Mouse (Mus musculus) MEL (cell line): ENCODE results near the gene F10. TPM values are rescaled to one million over a fixed set of nuclear protein-coding genes. Genes with fewer than 3 reads are reported as not detected.
A peak's percentile ranks its signal among the peaks of the same experiment; 100 is the strongest.

Source experiments
- DNase-seq: peaks from one replicate; pipeline ENCODE4 v3.0.0; 2011; ENCODE audit warnings: low read depth, low spot score
- H3K27ac ChIP-seq: 2 replicates; pipeline ENCODE4 v1.5.1; 2012; ENCODE audit warnings: low read depth, mild to moderate bottlenecking, control low read depth, low read length, moderate library complexity; ENCODE audit not compliant: control insufficient read depth
- H3K27me3 ChIP-seq, 2 experiments: fragments of 150-350 bp in 1 of 2; sonication (generic) in 1 of 2; 2 replicates each; pipeline ENCODE4 v1.6.1; 2012; ENCODE audit warnings: low read length in 2 of 2, mild to moderate bottlenecking in 2 of 2, improper control_type of control experiment in 1 of 2, moderate library complexity in 1 of 2; ENCODE audit not compliant: insufficient read depth in 2 of 2, control insufficient read depth in 1 of 2
- H3K36me3 ChIP-seq, 2 experiments: 2 replicates each; pipeline ENCODE4 v1.6.1; 2012 to 2014; ENCODE audit warnings: low read length in 2 of 2, improper control_type of control experiment in 1 of 2, inconsistent platforms in 1 of 2, mild to moderate bottlenecking in 1 of 2; ENCODE audit not compliant: insufficient read depth in 2 of 2, control insufficient read depth in 1 of 2
- H3K4me1 ChIP-seq, 2 experiments: fragments of 150-350 bp in 1 of 2; sonication (generic) in 1 of 2; 2 replicates each; pipeline ENCODE4 v1.6.1; 2012; ENCODE audit warnings: low read length in 2 of 2, improper control_type of control experiment in 1 of 2, mild to moderate bottlenecking in 1 of 2; ENCODE audit not compliant: insufficient read depth in 2 of 2, control insufficient read depth in 1 of 2
- H3K4me3 ChIP-seq, 2 experiments: fragments of 150-350 bp in 1 of 2; sonication (generic) in 1 of 2; 2 replicates each; pipeline ENCODE4 v1.5.1; 2012; ENCODE audit warnings: low read depth in 2 of 2, low read length in 2 of 2, mild to moderate bottlenecking in 2 of 2, moderate library complexity in 2 of 2, control low read depth in 1 of 2, improper control_type of control experiment in 1 of 2; ENCODE audit not compliant: control insufficient read depth in 1 of 2, insufficient read depth in 1 of 2
- H3K79me2 ChIP-seq: 2 replicates; pipeline ENCODE4 v1.6.1; 2012; ENCODE audit warnings: mild to moderate bottlenecking, low read length, moderate library complexity; ENCODE audit not compliant: control insufficient read depth, poor library complexity, insufficient read depth
- H3K9ac ChIP-seq: 2 replicates; pipeline ENCODE4 v1.6.1; 2012; ENCODE audit warnings: low read depth, mild to moderate bottlenecking, control low read depth, low read length, moderate library complexity; ENCODE audit not compliant: control insufficient read depth, poor library complexity, severe bottlenecking
- H3K9me3 ChIP-seq: fragments of 150-350 bp; sonication (generic); replicated peaks from 2 replicates; pipeline ENCODE4 v1.6.1; 2012; ENCODE audit warnings: mild to moderate bottlenecking, low read length, improper control_type of control experiment, moderate library complexity; ENCODE audit not compliant: insufficient read depth
- CHD1 ChIP-seq: IDR thresholded peaks from 2 replicates; pipeline ENCODE4 v1.6.1; 2012; ENCODE audit warnings: low read depth, mild to moderate bottlenecking, inconsistent platforms, low read length, improper control_type of control experiment
- CHD2 ChIP-seq: IDR thresholded peaks from 2 replicates; pipeline ENCODE4 v1.6.1; 2011; ENCODE audit warnings: low read length, improper control_type of control experiment
- CTCF ChIP-seq, 3 experiments: IDR thresholded peaks in 2 of 3; conservative IDR thresholded peaks in 1 of 3; 2 replicates each; pipeline ENCODE4 v1.5.1; 2011 to 2012; ENCODE audit warnings: low read length in 3 of 3, low read depth in 2 of 3, mild to moderate bottlenecking in 2 of 3, improper control_type of control experiment in 1 of 3, inconsistent platforms in 1 of 3, mixed read lengths in 1 of 3, moderate library complexity in 1 of 3; ENCODE audit not compliant: control insufficient read depth in 1 of 3, insufficient read depth in 1 of 3, poor library complexity in 1 of 3, severe bottlenecking in 1 of 3
- E2F4 ChIP-seq: IDR thresholded peaks from 2 replicates; pipeline ENCODE4 v1.6.1; 2011; ENCODE audit warnings: low read depth, low read length, improper control_type of control experiment, borderline replicate concordance
- ELF1 ChIP-seq: IDR thresholded peaks from 2 replicates; pipeline ENCODE4 v1.6.1; 2014; ENCODE audit warnings: low read depth, mild to moderate bottlenecking, inconsistent platforms, low read length, improper control_type of control experiment, moderate library complexity
- ETS1 ChIP-seq: IDR thresholded peaks from 2 replicates; pipeline ENCODE4 v1.6.1; 2012; ENCODE audit warnings: low read depth, mild to moderate bottlenecking, inconsistent platforms, low read length, improper control_type of control experiment, moderate library complexity
- GABPA ChIP-seq: IDR thresholded peaks from 2 replicates; pipeline ENCODE4 v1.6.1; 2012; ENCODE audit warnings: low read depth, mild to moderate bottlenecking, inconsistent platforms, low read length, improper control_type of control experiment, moderate library complexity
- HCFC1 ChIP-seq: IDR thresholded peaks from 2 replicates; pipeline ENCODE4 v1.6.1; 2012; ENCODE audit warnings: low read depth, mild to moderate bottlenecking, inconsistent platforms, low read length, improper control_type of control experiment, moderate library complexity
- JUND ChIP-seq: IDR thresholded peaks from 2 replicates; pipeline ENCODE4 v1.6.1; 2011; ENCODE audit warnings: low read depth, mild to moderate bottlenecking, improper control_type of control experiment, low read length
- KAT2A ChIP-seq: conservative IDR thresholded peaks from 2 replicates; pipeline ENCODE4 v1.6.1; 2012; ENCODE audit warnings: low read depth, low read length, improper control_type of control experiment, inconsistent platforms
- MAZ ChIP-seq: IDR thresholded peaks from 2 replicates; pipeline ENCODE4 v1.6.1; 2012; ENCODE audit warnings: low read depth, mild to moderate bottlenecking, inconsistent platforms, low read length, improper control_type of control experiment
- MXI1 ChIP-seq: IDR thresholded peaks from 2 replicates; pipeline ENCODE4 v1.6.1; 2011; ENCODE audit warnings: mild to moderate bottlenecking, low read depth, low read length, improper control_type of control experiment
- MYB ChIP-seq: IDR thresholded peaks from 2 replicates; pipeline ENCODE4 v1.6.1; 2011; ENCODE audit warnings: mild to moderate bottlenecking, low read depth, low read length, improper control_type of control experiment
- MYC ChIP-seq: IDR thresholded peaks from 2 replicates; pipeline ENCODE4 v1.6.1; 2011; ENCODE audit warnings: low read depth, mild to moderate bottlenecking, low read length, improper control_type of control experiment, moderate library complexity
- NELFE ChIP-seq: IDR thresholded peaks from 2 replicates; pipeline ENCODE4 v1.6.1; 2011; ENCODE audit warnings: low read depth, low read length, improper control_type of control experiment
- NRF1 ChIP-seq: IDR thresholded peaks from 2 replicates; pipeline ENCODE4 v1.6.1; 2014; ENCODE audit warnings: low read depth, mild to moderate bottlenecking, inconsistent platforms, low read length, improper control_type of control experiment, moderate library complexity; ENCODE audit not compliant: poor library complexity, insufficient read depth, severe bottlenecking
- POLR2A ChIP-seq, 2 experiments: IDR thresholded peaks; 2 replicates each; pipeline ENCODE4 v1.6.1; 2011 to 2012; ENCODE audit warnings: low read length in 2 of 2, mild to moderate bottlenecking in 2 of 2, control low read depth in 1 of 2, improper control_type of control experiment in 1 of 2, low read depth in 1 of 2, moderate library complexity in 1 of 2; ENCODE audit not compliant: control insufficient read depth in 1 of 2, insufficient read depth in 1 of 2, poor library complexity in 1 of 2
- POLR2AphosphoS2 ChIP-seq: IDR thresholded peaks from 2 replicates; pipeline ENCODE4 v1.6.1; 2011; ENCODE audit warnings: low read length, improper control_type of control experiment
- POLR2AphosphoS5 ChIP-seq: IDR thresholded peaks from 2 replicates; pipeline ENCODE4 v1.6.1; 2012; ENCODE audit warnings: low read depth, borderline replicate concordance, mild to moderate bottlenecking, inconsistent platforms, low read length, moderate library complexity, mixed read lengths
- RAD21 ChIP-seq: IDR thresholded peaks from 2 replicates; pipeline ENCODE4 v1.6.1; 2011; ENCODE audit warnings: mild to moderate bottlenecking, low read depth, low read length, improper control_type of control experiment
- SIN3A ChIP-seq: IDR thresholded peaks from 2 replicates; pipeline ENCODE4 v1.6.1; 2012; ENCODE audit warnings: low read length, improper control_type of control experiment, inconsistent platforms
- SMC3 ChIP-seq: IDR thresholded peaks from 2 replicates; pipeline ENCODE4 v1.6.1; 2011; ENCODE audit warnings: low read depth, low read length, improper control_type of control experiment
- TAL1 ChIP-seq: IDR thresholded peaks from 2 replicates; pipeline ENCODE4 v1.6.1; 2012; ENCODE audit warnings: mild to moderate bottlenecking, inconsistent platforms, low read length, moderate library complexity, mixed read lengths
- TBP ChIP-seq: IDR thresholded peaks from 2 replicates; pipeline ENCODE4 v1.8.0; 2011; ENCODE audit warnings: low read depth, low read length, improper control_type of control experiment
- TCF12 ChIP-seq: IDR thresholded peaks from 2 replicates; pipeline ENCODE4 v1.6.1; 2014; ENCODE audit warnings: low read depth, mild to moderate bottlenecking, inconsistent platforms, low read length, improper control_type of control experiment, moderate library complexity
- UBTF ChIP-seq: IDR thresholded peaks from 2 replicates; pipeline ENCODE4 v1.6.1; 2012; ENCODE audit warnings: low read depth, mild to moderate bottlenecking, inconsistent platforms, low read length, improper control_type of control experiment, moderate library complexity, borderline replicate concordance; ENCODE audit not compliant: insufficient read depth
- USF1 ChIP-seq: IDR thresholded peaks from 2 replicates; pipeline ENCODE4 v1.6.1; 2014; ENCODE audit warnings: low read depth, mild to moderate bottlenecking, inconsistent platforms, low read length, improper control_type of control experiment, moderate library complexity
- USF2 ChIP-seq, 2 experiments: IDR thresholded peaks; 2 replicates each; pipeline ENCODE4 v1.6.1; 2011 to 2012; ENCODE audit warnings: improper control_type of control experiment in 2 of 2, low read length in 2 of 2, borderline replicate concordance in 1 of 2, inconsistent platforms in 1 of 2, low read depth in 1 of 2, mild to moderate bottlenecking in 1 of 2; ENCODE audit not compliant: insufficient read depth in 1 of 2
- ZKSCAN1 ChIP-seq: IDR thresholded peaks from 2 replicates; pipeline ENCODE4 v1.6.1; 2012; ENCODE audit warnings: low read depth, mild to moderate bottlenecking, inconsistent platforms, low read length, improper control_type of control experiment, moderate library complexity
- ZMIZ1 ChIP-seq: IDR thresholded peaks from 2 replicates; pipeline ENCODE4 v1.6.1; 2012; ENCODE audit warnings: low read depth, mild to moderate bottlenecking, inconsistent platforms, low read length, improper control_type of control experiment, moderate library complexity
- polyA plus RNA-seq, 2 experiments: library from polyadenylated mRNA; stranded (reverse) in 1 of 2; unstranded in 1 of 2; fragments of >175 nt in 1 of 2; fragments of >200 nt in 1 of 2; gene quantifications; 2 replicates each; pipeline versions ENCODE4 v1.2.1 to v1.2.4; 2012; ENCODE audit warnings: low replicate concordance in 2 of 2, low read depth in 1 of 2; ENCODE audit not compliant: insufficient read length in 2 of 2, insufficient read depth in 1 of 2, missing spikeins in 1 of 2
- total RNA-seq: library from RNA; depleted of rRNA; stranded (reverse); fragments of 300-350 nt; gene quantifications from 2 replicates; pipeline ENCODE4 v1.2.3, GENCODE M21; 2012

F10 gene
- total and polyA plus RNA-seq, 3 experiments, result 0.03 to 0.04 TPM; not detected in 1

- no peak overlapping the region for H3K27ac ChIP-seq
- no peaks in the 10 kb centered on the region for H3K79me2 ChIP-seq
- no peak for DNase-seq
- TF ChIP-seq TBP (no peak), MAZ (no peak), RAD21 (no peak), SIN3A (no peak), USF1 (no peak), ZMIZ1 (no peak), TAL1 (no peak), NRF1 (no peak), SMC3 (no peak), USF2 (IDR thresholded peaks at IDR 0.05; ENCODE audit: borderline replicate concordance in 1 of 2, insufficient read depth in 1 of 2, low read depth in 1 of 2, low read length in 2 of 2) (no peak), NELFE (no peak)
- peaks cover 0 to 13% of the 10 kb centered on the region in 2 experiments; a peak in 2 of 4 replicates for H3K36me3 ChIP-seq
- H3K27me3 ChIP-seq, result no peaks in the 10 kb centered on the region
- no peak overlapping the region for H3K9ac ChIP-seq
- no peak overlapping the region for H3K4me3 ChIP-seq
- H3K9me3 ChIP-seq, result no peaks in the 10 kb centered on the region
- H3K4me1 ChIP-seq, result no peaks in the 10 kb centered on the region
Measured at GRCm38 (mm10) chr8:13077542-13077941, 40.4 kb downstream of the F10 start.

GRCm38 (mm10) chr8:13104691-13105086 is 67.6 kb downstream of the F10 start:
- DNase-seq, result peak; percentile 97
- Histone ChIP-seq H3K79me2 (peaks cover 64% of the 10 kb centered on the region), H3K27me3 (no peaks in the 10 kb centered on the region), H3K9me3 (no peaks in the 10 kb centered on the region), H3K36me3 (peaks cover 2 to 30% of the 10 kb centered on the region in 2 experiments; a peak in 3 of 4 replicates), H3K4me3 (peak overlapping the region; percentile 65 to 94), H3K4me1 (peaks cover 16 to 34% of the 10 kb centered on the region in 2 experiments), H3K27ac (peak overlapping the region; percentile 77), H3K9ac (peak overlapping the region; percentile 84)
- TF ChIP-seq ELF1 (peak; percentile 65; the same call in 1 of the 2 replicates), MYB (no peak), MYC (0 out of 2 replicates have a peak, but pooled peaks have one; percentile 17), POLR2AphosphoS5 (no peak), USF2 (IDR thresholded peaks at IDR 0.05; ENCODE audit: borderline replicate concordance in 1 of 2, insufficient read depth in 1 of 2, low read depth in 1 of 2, low read length in 2 of 2) (no peak), CTCF (IDR thresholded peaks at IDR 0.05 in 2 of 3, conservative IDR thresholded peaks at IDR 0.05 in 1 of 3; ENCODE audit: control insufficient read depth in 1 of 3, insufficient read depth in 1 of 3, low read depth in 2 of 3, low read length in 3 of 3, poor library complexity in 1 of 3, severe bottlenecking in 1 of 3) (peak in 1 of 3 experiments; percentile 21; a peak in 1 of 6 replicates), SIN3A (peak; percentile 80), E2F4 (no peak), CHD1 (no peak), POLR2AphosphoS2 (peak; percentile 56; the same call in 1 of the 2 replicates), NELFE (peak; percentile 63), HCFC1 (peak; percentile 97), CHD2 (no peak), POLR2A (IDR thresholded peaks at IDR 0.05; ENCODE audit: control insufficient read depth in 1 of 2, insufficient read depth in 1 of 2, low read depth in 1 of 2, low read length in 2 of 2, poor library complexity in 1 of 2) (peak; percentile 71; a peak in 2 of 4 replicates), MAZ (peak; percentile 63; the same call in 1 of the 2 replicates), KAT2A (peak; percentile 73; the same call in 1 of the 2 replicates), JUND (peak; percentile 35; the same call in 1 of the 2 replicates), NRF1 (0 out of 2 replicates have a peak, but pooled peaks have one; percentile 7), ZKSCAN1 (no peak), MXI1 (peak; percentile 91), ETS1 (no peak), TCF12 (peak; percentile 76), TBP (peak; percentile 78), USF1 (no peak), UBTF (peak; percentile 97), GABPA (0 out of 2 replicates have a peak, but pooled peaks have one; percentile 12)
